Mouse (Mus musculus) heart, adult 2 months (tissue): ENCODE measurements at regions not wholly inside any gene's neighbourhood (a gene's known extent, or its start where the extent isn't known, plus 50 kb on each side); places are given as distances from the start of the nearest gene placed in this dataset.
"Not testable (repeated sequence)": the region's sequence is repeated elsewhere in the genome, so short reads cannot be mapped to it uniquely, and the experiment has no call there.

Source experiments
- DNase-seq, 2 experiments: peaks; one replicate each; pipeline ENCODE4 v3.0.0; 2021
- H3K27ac ChIP-seq: fragments of 200-600 bp; 2 replicates; pipeline ENCODE4 v1.8.1; 2022
- H3K27me3 ChIP-seq: fragments of 200-500 bp; 2 replicates; pipeline ENCODE4 v1.6.1; 2012; ENCODE audit warnings: mild to moderate bottlenecking, low read length, inconsistent platforms, mixed read lengths; ENCODE audit not compliant: control insufficient read depth, insufficient read depth
- H3K36me3 ChIP-seq: fragments of 200-500 bp; 2 replicates; pipeline ENCODE4 v1.6.1; 2012; ENCODE audit warnings: low read length, inconsistent platforms; ENCODE audit not compliant: control insufficient read depth, insufficient read depth
- H3K4me1 ChIP-seq: fragments of 200-500 bp; 2 replicates; pipeline ENCODE4 v1.6.1; 2011; ENCODE audit warnings: low read length; ENCODE audit not compliant: control insufficient read depth, insufficient read depth
- H3K4me3 ChIP-seq: fragments of 200-600 bp; 2 replicates; pipeline ENCODE4 v1.8.1; 2022
- H3K79me2 ChIP-seq: fragments of 200-500 bp; replicated peaks from 2 replicates; pipeline ENCODE4 v1.6.1; 2012; ENCODE audit warnings: mild to moderate bottlenecking, inconsistent platforms, low read length, moderate library complexity, mixed read lengths; ENCODE audit not compliant: control insufficient read depth, insufficient read depth
- H3K9ac ChIP-seq: fragments of 200-500 bp; 2 replicates; pipeline ENCODE4 v1.6.1; 2012; ENCODE audit warnings: low read depth, mild to moderate bottlenecking, control low read depth, inconsistent platforms, low read length, mixed read lengths
- CTCF ChIP-seq: fragments of 200-600 bp; IDR thresholded peaks from 2 replicates; pipeline ENCODE4 v1.8.1; 2022; ENCODE audit warnings: antibody characterized with exemption, mild to moderate bottlenecking, moderate library complexity
- EP300 ChIP-seq: fragments of 200-500 bp; IDR thresholded peaks from 2 replicates; pipeline ENCODE4 v1.6.1; 2011; ENCODE audit warnings: low read depth, low read length, control low read depth; ENCODE audit not compliant: insufficient read depth
- POLR2A ChIP-seq: fragments of 200-500 bp; IDR thresholded peaks from 2 replicates; pipeline ENCODE4 v1.6.1; 2011; ENCODE audit warnings: mild to moderate bottlenecking, low read depth, low read length, control low read depth; ENCODE audit not compliant: insufficient read depth
- WGBS: fragments of 180-500 bp; shearing (Covaris S2); methylation state at CpG from one replicate; pipeline ENCODE4 v1.1.7; 2018; 5-methylcytosine and 5-hydroxymethylcytosine counted together
- intact Hi-C: fragments of 180-260 bp; cut with DNase I; formaldehyde crosslinking; loops from one replicate; pipeline ENCODE4 v1.15.1; 2025

DNA sequence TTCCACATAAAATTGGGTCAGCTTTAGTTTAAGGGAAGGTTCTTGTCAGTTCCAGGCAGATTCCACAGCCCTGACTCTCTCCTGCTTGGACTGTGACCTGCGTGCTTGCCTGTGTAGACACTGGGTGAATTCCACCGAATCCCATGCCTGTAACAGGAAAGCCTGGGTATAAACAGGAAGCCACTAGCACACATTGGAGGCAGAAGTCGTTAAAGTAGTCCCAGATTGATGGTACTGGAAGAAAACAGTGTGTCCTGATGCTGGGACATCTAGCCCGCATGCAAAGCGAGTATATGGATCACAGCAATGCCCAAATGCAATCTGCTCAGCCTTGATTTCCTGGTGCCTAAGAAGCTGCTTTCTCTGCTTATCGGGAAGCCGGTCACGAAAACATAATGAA lies 65.4 kb upstream of the Emcn start:
- H3K79me2 ChIP-seq = no peaks in the 10 kb centered on the region
- H3K36me3 ChIP-seq = no peaks in the 10 kb centered on the region
- no peak overlapping the region for H3K27ac ChIP-seq
- intact Hi-C loops = loop anchor here (5.0 kb wide), 2 partner anchors 48 to 67 kb away; partner anchors contain the start of gene Emcn
- WGBS = 46% methylated on average over 8 of the region's 8 CpGs
- H3K4me3 ChIP-seq = no peak overlapping the region
- DNase-seq = no peak
- no peak for TF ChIP-seq POLR2A
- TF ChIP-seq CTCF = no peak
- TF ChIP-seq EP300 = no peak
- H3K27me3 ChIP-seq = no peaks in the 10 kb centered on the region
- no peaks in the 10 kb centered on the region; the same call in 1 of the 2 replicates for H3K4me1 ChIP-seq
- H3K9ac ChIP-seq = no peak overlapping the region

DNA sequence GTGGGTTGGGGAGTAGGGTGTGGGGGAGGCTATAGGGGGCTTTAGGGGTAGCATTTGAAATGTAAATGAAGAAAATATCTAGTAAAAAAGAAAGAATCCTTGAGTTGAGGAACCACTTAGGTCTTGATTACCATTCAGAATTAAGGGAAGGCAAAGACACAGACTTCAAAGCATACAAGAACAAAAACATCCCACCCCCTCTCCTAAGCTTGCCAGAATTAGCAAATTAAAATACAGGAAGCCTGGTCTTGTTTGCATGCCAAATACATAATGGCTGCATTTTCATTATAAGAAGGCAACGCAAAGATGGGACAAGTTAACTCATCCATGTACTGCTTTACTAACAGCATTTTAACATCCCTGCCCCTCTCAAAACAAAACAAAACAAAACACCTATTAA lies 61.6 kb upstream of the Emcn start:
- Histone ChIP-seq H3K27me3 (no peaks in the 10 kb centered on the region), H3K79me2 (no peaks in the 10 kb centered on the region), H3K27ac (no peak overlapping the region), H3K4me1 (no peaks in the 10 kb centered on the region; the same call in 1 of the 2 replicates), H3K4me3 (no peak overlapping the region), H3K9ac (no peak overlapping the region), H3K36me3 (no peaks in the 10 kb centered on the region)
- 58% methylated on average over 1 of the region's 1 CpGs for WGBS
- DNase-seq = no peak
- intact Hi-C loops = loop anchor here (5.0 kb wide), 2 partner anchors 52 to 63 kb away; partner anchors contain the start of gene Emcn
- TF ChIP-seq EP300 (no peak), CTCF (no peak), POLR2A (no peak)

DNA sequence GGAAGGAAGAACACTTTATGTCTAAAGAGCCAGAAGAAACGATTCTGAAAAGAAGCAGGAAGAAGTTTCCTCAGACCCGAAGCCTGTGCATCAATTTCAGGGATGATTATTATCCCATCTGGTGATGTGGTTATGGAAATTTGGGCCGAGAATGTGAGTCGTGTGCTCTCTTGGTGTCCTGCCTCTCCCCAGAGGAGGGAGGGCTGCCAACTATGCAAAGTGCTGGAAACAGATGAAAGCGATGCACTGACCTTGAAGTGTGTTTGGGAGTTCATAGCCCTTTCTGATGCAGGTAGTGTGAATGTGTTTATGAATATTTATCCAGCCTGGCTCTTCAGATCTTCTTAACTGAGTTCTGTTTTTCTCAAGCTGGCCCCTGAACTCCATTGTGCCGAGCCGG lies 59.8 kb upstream of the Emcn start:
- DNase-seq = peak; percentile 41 to 55
- TF ChIP-seq EP300 (peak; percentile 71; the same call in 1 of the 2 replicates), CTCF (no peak)
- Histone ChIP-seq H3K79me2 (no peaks in the 10 kb centered on the region), H3K27ac (peak overlapping the region; percentile 1; the same call in 1 of the 2 replicates), H3K4me3 (no peak overlapping the region), H3K9ac (no peak overlapping the region), H3K27me3 (no peaks in the 10 kb centered on the region), H3K36me3 (no peaks in the 10 kb centered on the region), H3K4me1 (no peaks in the 10 kb centered on the region; the same call in 1 of the 2 replicates)
- intact Hi-C loops = loop anchor here (2.0 kb wide), 1 partner anchor 38 kb away; no protein-coding TSS in a partner anchor
- 31% methylated on average over 7 of the region's 7 CpGs for WGBS

DNA sequence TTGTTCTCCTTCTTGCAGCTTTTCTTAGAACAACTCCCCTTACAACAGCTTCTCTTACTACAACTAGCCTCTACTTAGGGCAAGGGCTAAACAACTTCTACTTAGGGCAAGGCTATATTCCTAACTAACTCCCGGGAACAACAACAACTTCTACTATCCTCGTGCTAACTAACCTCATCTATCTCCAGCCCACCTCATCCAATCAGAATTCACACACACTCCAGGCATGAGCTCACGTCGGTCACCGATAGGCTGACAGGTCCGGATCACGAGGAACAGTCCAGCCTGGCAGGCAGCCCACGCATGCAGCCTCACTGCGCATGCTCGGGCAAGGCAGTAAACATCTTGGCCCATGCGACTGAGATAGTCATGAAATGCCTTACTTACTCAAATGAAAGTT lies 53.3 kb upstream of the Emcn start:
- 90% methylated on average over 11 of the region's 11 CpGs for WGBS
- not testable (repeated sequence) for H3K27ac ChIP-seq, DNase-seq, H3K79me2 ChIP-seq, H3K27me3 ChIP-seq, H3K9ac ChIP-seq, H3K36me3 ChIP-seq, H3K4me1 ChIP-seq, H3K4me3 ChIP-seq
- intact Hi-C loops = loop anchor here (5.0 kb wide), 1 partner anchor 35 kb away; no protein-coding TSS in a partner anchor

GRCm38 (mm10) chr3:137288301-137288942 lies 52.4 kb upstream of the Emcn start:
- H3K79me2 ChIP-seq = no peaks in the 10 kb centered on the region
- no peak for TF ChIP-seq CTCF
- no peak for TF ChIP-seq POLR2A
- TF ChIP-seq EP300 = no peak
- peaks cover 3% of the 10 kb centered on the region for H3K4me1 ChIP-seq
- H3K27ac ChIP-seq = no peak overlapping the region
- no peak for DNase-seq
- WGBS = 92% methylated on average over 7 of the region's 7 CpGs
- H3K36me3 ChIP-seq = peaks cover under 1% of the 10 kb centered on the region; the same call in 1 of the 2 replicates
- H3K4me3 ChIP-seq = no peak overlapping the region
- H3K27me3 ChIP-seq = no peaks in the 10 kb centered on the region
- no peak overlapping the region for H3K9ac ChIP-seq
- intact Hi-C loops = loop anchor here (5.0 kb wide), 1 partner anchor 34 kb away; no protein-coding TSS in a partner anchor

DNA sequence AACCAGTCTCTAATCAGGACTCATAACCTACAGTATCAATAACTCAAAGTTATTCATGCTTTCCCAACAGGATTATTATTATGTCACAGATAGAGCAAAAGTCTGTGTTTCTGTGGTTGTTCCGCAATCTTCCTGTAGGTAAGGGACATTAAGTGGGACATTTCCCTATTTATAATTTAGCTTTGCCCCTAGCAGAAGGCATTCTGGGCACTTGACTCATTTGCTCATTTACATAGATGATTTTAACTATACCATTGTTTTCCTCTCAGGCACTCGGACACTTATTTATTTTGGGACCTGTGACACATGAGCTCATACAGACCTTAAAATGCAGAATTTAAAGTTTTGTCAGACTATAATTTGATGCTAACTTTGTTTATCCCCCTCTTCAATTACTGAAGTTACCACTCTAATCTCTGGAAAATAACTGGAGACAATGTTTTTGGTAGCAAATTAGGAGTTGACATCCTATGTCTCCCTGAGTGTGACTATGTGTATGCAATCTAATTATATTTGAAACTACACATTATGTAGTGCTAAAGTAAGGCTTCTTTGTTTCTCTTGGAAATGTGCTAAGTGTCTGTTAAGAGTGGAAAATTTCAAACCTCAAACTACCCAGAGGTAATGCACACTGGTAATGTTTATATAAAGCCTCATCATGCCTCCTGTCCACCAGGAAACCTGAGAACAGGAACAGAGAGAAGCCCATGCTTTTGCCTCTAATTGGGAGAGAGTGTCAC lies 51.8 kb upstream of the Emcn start:
- no peak for TF ChIP-seq CTCF
- Histone ChIP-seq H3K27ac (no peak overlapping the region), H3K79me2 (no peaks in the 10 kb centered on the region), H3K36me3 (peaks cover 2% of the 10 kb centered on the region; the same call in 1 of the 2 replicates), H3K4me1 (peaks cover 4% of the 10 kb centered on the region), H3K27me3 (no peaks in the 10 kb centered on the region), H3K9ac (no peak overlapping the region), H3K4me3 (no peak overlapping the region)
- 77% methylated on average over 2 of the region's 2 CpGs for WGBS
- intact Hi-C loops = loop anchor here (5.0 kb wide), 1 partner anchor 33 kb away; no protein-coding TSS in a partner anchor
- no peak for DNase-seq
